Mouse (Mus musculus): ENCODE measurements around the gene Rgs3. TPM values are rescaled to one million over a fixed set of nuclear protein-coding genes. Genes with fewer than 3 reads are reported as not detected.

Rgs3 gene
- polyA plus RNA-seq, 1 experiment = 17.2 TPM

GRCm38 (mm10) chr4:62742885-62743760, 183.5 kb downstream of the Rgs3 start:
- H3K4me1 ChIP-seq (ENCODE audit: control insufficient read depth, insufficient read depth, low read length) = peaks cover 27% of the 10 kb centered on the region
- TF ChIP-seq CTCF (IDR thresholded peaks at IDR 0.05; ENCODE audit: low read depth, low read length) = no peak
- TF ChIP-seq POLR2A (IDR thresholded peaks at IDR 0.05; ENCODE audit: borderline replicate concordance, low read depth, low read length) = no peak
- H3K27ac ChIP-seq (ENCODE audit: insufficient read depth, low read depth, low read length) = no peak overlapping the region
- H3K4me3 ChIP-seq (ENCODE audit: insufficient read depth, low read length) = no peak overlapping the region

- no peak for TF ChIP-seq CTCF (IDR thresholded peaks at IDR 0.05; ENCODE audit: low read depth, low read length)
- no peak for TF ChIP-seq POLR2A (IDR thresholded peaks at IDR 0.05; ENCODE audit: borderline replicate concordance, low read depth, low read length)
- Histone ChIP-seq H3K27ac (ENCODE audit: insufficient read depth, low read depth, low read length) (no peak overlapping the region), H3K4me1 (ENCODE audit: control insufficient read depth, insufficient read depth, low read length) (peaks cover 16% of the 10 kb centered on the region), H3K4me3 (ENCODE audit: insufficient read depth, low read length) (no peak overlapping the region)
Observed at GRCm38 (mm10) chr4:62744534-62744956, 184.9 kb downstream of the Rgs3 start.

- no peak for TF ChIP-seq POLR2A (IDR thresholded peaks at IDR 0.05; ENCODE audit: borderline replicate concordance, low read depth, low read length)
- no peak for TF ChIP-seq CTCF (IDR thresholded peaks at IDR 0.05; ENCODE audit: low read depth, low read length)
- no peak overlapping the region for H3K4me3 ChIP-seq (ENCODE audit: insufficient read depth, low read length)
- H3K4me1 ChIP-seq (ENCODE audit: control insufficient read depth, insufficient read depth, low read length) = peaks cover 16% of the 10 kb centered on the region
Observed at GRCm38 (mm10) chr4:62744985-62745638, 185.5 kb downstream of the Rgs3 start.

More at GRCm38 (mm10) chr4:62744985-62745638, 185.5 kb downstream of the Rgs3 start:
- no peak overlapping the region for H3K27ac ChIP-seq (ENCODE audit: insufficient read depth, low read depth, low read length)

Other genes with a start within 250 kb of the Rgs3 start
- gene Fkbp15, start 199.3 kb upstream of the Rgs3 start, polyA plus RNA-seq (2012; ENCODE audit: insufficient read depth, insufficient read length, missing spikeins) = 92.2 and 95.1 TPM in 2 replicates
- 64.1 and 71.0 TPM in 2 replicates for gene Slc31a1, start 199.1 kb upstream of the Rgs3 start, polyA plus RNA-seq (2012; ENCODE audit: insufficient read depth, insufficient read length, missing spikeins)
- 54.8 and 71.2 TPM in 2 replicates for gene Cdc26, start 151.2 kb upstream of the Rgs3 start, polyA plus RNA-seq (2012; ENCODE audit: insufficient read depth, insufficient read length, missing spikeins)
- gene Prpf4, start 151.1 kb upstream of the Rgs3 start, polyA plus RNA-seq (2012; ENCODE audit: insufficient read depth, insufficient read length, missing spikeins) = 10.1 and 10.9 TPM in 2 replicates
- not detected in 2 replicates for gene Rnf183, start 124.6 kb upstream of the Rgs3 start, polyA plus RNA-seq (2012; ENCODE audit: insufficient read depth, insufficient read length, missing spikeins)
- 0.94 TPM in 1 of 2 replicates, not detected in the other for gene Wdr31, start 89.0 kb upstream of the Rgs3 start, polyA plus RNA-seq (2012; ENCODE audit: insufficient read depth, insufficient read length, missing spikeins)
- 0.55 TPM in 1 of 2 replicates, not detected in the other for gene Bspry, start 79.8 kb upstream of the Rgs3 start, polyA plus RNA-seq (2012; ENCODE audit: insufficient read depth, insufficient read length, missing spikeins)
- 0.46 and 2.2 TPM in 2 replicates for gene Hdhd3, start 56.4 kb upstream of the Rgs3 start, polyA plus RNA-seq (2012; ENCODE audit: insufficient read depth, insufficient read length, missing spikeins)
- 9.2 and 10.3 TPM in 2 replicates for gene Alad, start 39.9 kb upstream of the Rgs3 start, polyA plus RNA-seq (2012; ENCODE audit: insufficient read depth, insufficient read length, missing spikeins)
- 32.2 and 33.8 TPM in 2 replicates for gene Pole3, start 34.8 kb upstream of the Rgs3 start, polyA plus RNA-seq (2012; ENCODE audit: insufficient read depth, insufficient read length, missing spikeins)
- 0.60 TPM in 1 of 2 replicates, not detected in the other for gene 4933430I17Rik, start 34.5 kb upstream of the Rgs3 start, polyA plus RNA-seq (2012; ENCODE audit: insufficient read depth, insufficient read length, missing spikeins)